Mouse (Mus musculus) gastrocnemius, postnatal 36 days (tissue): ENCODE results near the gene Ttc25. TPM values are rescaled to one million over a fixed set of nuclear protein-coding genes. Genes with fewer than 3 reads are reported as not detected.

Experiments
- DNase-seq, 2 experiments: peaks; one replicate each; pipeline ENCODE4 v3.0.0; 2022
- intact Hi-C: fragments of 180-260 bp; cut with DNase I; formaldehyde crosslinking; loops from one replicate; pipeline ENCODE4 v1.15.1; 2025
- long read RNA-seq, 2 experiments: library from polyadenylated mRNA; stranded (forward); transcript quantifications; one replicate each; pipeline ENCODE4 v2.0.0; 2021
- total RNA-seq, 2 experiments: library from RNA; stranded (reverse); gene quantifications; 2 replicates each; pipeline ENCODE4 v1.2.3; 2021

Gene Ttc25
- total RNA-seq, result under 1 TPM; 0.10 to 0.54 TPM
- long read RNA-seq, experiment 1, result 0 reads
- long read RNA-seq, experiment 2, result 0 reads

GRCm38 (mm10) chr11:100544832-100545745, at the start of gene Ttc25:
Gene Ttc25 (plus strand): TSS chr11:100545607.
- intact Hi-C loops, result no loop called here
- DNase-seq, result peak; percentile 72 to 83

DNA sequence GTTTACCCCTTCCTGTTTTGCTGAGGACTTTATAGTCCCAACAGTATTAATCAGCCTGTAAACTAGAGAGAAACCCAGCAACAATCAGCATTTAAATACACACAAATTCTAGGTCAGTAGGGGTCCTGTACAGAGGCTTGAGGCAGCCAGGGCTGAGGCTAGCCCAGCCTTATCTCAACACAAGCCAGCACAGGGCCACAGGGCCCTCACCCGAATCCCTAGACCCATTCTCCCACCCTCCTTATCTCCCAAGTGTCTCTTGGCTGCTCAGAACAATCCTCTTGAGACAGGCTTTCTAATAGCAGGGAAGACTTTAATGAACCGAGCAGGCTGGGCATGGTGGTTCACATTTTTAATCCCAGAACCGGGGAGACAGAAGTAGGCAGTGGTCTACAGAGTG, 45.2 kb upstream of the Ttc25 start:
- no peak for DNase-seq
- intact Hi-C loops, result no loop called here

GRCm38 (mm10) chr11:100500651-100501050, 44.8 kb upstream of the Ttc25 start:
- intact Hi-C loops, result no loop called here
- DNase-seq, result no peak

DNA sequence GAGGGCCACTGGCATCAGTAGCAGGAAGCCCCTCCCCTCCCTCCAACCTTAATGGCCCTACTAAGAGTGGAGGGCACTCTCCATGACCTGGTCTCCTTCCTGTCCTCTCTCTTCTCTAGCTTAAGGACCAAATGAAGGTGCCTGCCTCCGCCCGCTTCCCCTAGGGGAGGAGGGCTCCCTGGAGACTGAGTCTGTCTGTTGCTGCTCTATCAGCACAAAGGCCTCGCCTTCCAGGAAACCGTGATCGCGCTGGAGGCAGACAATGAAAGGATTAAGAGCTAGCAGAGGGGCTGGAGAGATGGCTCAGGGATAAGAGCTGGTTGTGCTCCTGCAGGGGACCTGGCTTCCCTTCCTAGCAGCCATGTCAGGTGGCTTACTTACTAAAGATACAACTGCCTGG, 44.1 kb upstream of the Ttc25 start:
- intact Hi-C loops, result no loop called here
- no peak for DNase-seq

DNA sequence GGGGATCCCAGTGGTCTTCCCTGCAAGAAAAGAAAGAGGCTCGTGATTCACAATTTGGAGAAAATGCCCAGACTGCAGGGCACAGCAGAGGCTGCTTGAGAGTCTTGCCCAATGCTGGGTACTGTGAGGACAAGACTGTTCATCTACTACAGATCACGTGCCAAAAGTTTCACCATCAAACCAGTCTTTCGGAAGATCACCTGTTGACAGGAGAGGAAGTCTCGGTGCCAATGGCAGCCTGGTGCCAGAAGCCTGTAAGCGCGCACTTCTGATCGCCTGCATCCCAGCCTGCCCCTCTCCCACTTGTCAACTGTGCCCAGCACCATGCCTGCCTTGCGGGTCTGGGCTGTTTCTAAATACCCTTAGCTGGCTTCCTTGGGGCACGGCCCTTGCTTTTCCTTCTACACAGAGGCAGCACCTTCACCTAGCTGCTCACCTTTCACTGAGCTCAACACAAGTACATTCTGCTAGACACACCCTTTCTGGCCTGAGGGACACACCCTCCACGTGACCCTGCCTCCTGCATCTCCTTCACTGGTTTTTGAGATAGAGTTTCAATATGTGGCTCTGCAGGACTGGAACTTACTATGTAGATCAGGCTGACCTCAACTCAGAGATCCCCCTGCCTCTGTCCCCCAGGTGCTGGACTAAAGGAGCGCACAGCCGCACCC, 40.3 kb upstream of the Ttc25 start:
- DNase-seq, result no peak
- intact Hi-C loops, result no loop called here

- intact Hi-C loops, result no loop called here
- no peak for DNase-seq
Measured at GRCm38 (mm10) chr11:100505997-100506396, 39.4 kb upstream of the Ttc25 start.

DNA sequence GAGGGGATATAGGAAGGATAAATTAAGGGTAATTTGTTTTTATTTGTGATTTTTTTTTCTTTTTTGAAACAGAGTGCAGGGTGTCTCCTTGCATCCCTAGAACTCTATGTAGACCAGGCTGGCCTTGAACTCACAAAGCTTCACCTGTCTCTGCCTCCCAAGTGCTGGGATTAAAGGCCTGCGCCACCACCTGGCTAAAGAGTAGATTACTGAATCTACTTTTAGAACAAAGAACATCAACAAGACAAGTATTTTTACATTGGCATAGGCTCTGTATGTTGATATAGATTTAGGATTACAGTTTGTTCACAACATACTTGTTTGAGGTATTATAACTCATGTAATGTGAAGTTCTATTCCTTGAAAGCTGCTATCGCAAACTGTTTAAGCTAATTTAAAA, 34.9 kb upstream of the Ttc25 start:
- intact Hi-C loops, result no loop called here
- DNase-seq, result no peak

DNA sequence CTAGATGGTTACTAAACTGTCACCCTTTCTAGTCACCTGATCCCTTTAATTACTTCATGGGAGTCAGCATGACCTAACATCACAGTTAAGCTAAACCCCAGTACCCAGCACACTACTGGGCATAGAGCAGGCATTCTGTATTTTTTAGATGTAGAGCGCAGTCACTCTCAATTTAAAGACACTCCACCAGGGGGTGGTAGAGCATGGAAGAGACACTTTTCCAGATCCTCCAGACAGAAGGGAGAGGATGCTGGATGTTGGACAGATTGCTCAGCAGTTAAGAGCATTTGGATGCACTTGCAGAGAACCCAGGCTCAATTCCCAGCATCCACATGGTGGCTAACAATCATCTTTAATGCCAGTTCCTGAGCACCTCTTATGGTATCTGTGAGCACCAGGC, 33.0 kb upstream of the Ttc25 start:
- intact Hi-C loops, result no loop called here
- no peak for DNase-seq

GRCm38 (mm10) chr11:100513716-100514115, 31.7 kb upstream of the Ttc25 start:
- DNase-seq, result no peak
- intact Hi-C loops, result no loop called here

DNA sequence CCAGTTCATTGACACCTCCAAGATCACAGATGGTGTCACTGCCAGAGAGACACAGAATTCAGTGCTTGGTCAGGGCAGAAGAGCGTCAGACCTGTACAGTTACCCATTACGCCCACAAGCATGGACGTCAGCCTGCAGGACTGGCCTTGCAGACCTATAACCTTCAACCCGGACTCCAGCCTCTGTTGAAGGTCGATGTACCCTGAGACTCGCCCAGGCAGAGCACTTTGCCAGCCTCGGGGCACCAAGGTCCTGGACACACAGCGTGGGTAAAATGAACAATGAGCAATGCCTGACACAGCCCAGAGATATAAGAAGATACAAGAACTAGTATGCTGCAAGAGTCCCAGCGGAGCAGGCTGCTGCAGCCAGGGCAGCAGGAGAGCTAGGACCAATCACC, 30.3 kb upstream of the Ttc25 start:
- intact Hi-C loops, result loop anchor here (5.0 kb wide), 1 partner anchor 37 kb away; no protein-coding TSS in a partner anchor

GRCm38 (mm10) chr11:100515789-100516188, 29.6 kb upstream of the Ttc25 start:
- intact Hi-C loops, result loop anchor here (5.0 kb wide), 1 partner anchor 37 kb away; no protein-coding TSS in a partner anchor
- DNase-seq, result no peak

More for the DNA sequence above, 30.3 kb upstream of the Ttc25 start:
- DNase-seq, result no peak

GRCm38 (mm10) chr11:100516291-100516690, 29.1 kb upstream of the Ttc25 start:
- intact Hi-C loops, result loop anchor here (5.0 kb wide), 1 partner anchor 36 kb away; no protein-coding TSS in a partner anchor
- DNase-seq, result no peak

- no peak for DNase-seq
Measured at GRCm38 (mm10) chr11:100518188-100518591, 27.2 kb upstream of the Ttc25 start.

DNA sequence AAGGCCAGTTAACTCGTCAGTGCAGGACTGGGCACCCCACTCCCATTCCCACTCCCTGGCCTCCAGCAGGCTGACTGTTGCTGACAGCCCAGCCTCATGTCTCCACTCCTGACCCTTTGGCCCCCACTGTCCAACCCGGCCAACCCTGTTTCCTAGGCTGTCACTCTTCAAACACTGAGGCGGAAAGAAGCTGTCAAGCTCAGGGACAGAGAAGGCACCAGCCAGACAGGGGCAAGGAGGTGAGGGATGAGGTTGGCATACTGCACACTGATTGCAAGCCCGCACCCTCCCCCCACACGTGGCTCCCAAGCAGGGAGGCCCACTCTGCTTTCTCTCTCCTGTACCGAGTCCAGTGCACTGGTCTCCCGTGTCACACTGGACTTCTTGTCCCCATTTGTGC, 26.2 kb upstream of the Ttc25 start:
- intact Hi-C loops, result loop anchor here (5.0 kb wide), 1 partner anchor 33 kb away; no protein-coding TSS in a partner anchor
- no peak for DNase-seq

More at GRCm38 (mm10) chr11:100518188-100518591, 27.2 kb upstream of the Ttc25 start:
- intact Hi-C loops, result loop anchor here (5.0 kb wide), 1 partner anchor 34 kb away; no protein-coding TSS in a partner anchor

DNA sequence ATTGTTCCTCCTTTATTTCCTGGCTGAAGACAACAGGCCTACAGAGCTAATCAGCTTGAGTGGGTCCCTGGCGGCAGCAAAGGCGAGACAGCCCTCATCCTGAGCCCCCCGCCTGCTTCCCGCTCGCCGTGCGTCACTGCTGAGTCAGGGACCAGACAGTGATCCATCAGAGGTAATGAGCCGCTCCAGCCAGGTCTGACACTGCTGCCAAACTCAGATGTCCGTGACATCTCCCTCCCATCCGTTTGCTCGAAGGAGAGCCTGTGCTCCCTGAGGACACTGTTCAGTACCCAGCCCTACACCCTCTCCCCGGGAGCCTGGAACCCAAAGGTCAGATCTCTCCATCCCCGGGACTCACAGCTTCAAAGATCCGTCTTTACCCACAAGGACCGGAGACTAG, 24.6 kb upstream of the Ttc25 start:
- intact Hi-C loops, result no loop called here
- no peak for DNase-seq

DNA sequence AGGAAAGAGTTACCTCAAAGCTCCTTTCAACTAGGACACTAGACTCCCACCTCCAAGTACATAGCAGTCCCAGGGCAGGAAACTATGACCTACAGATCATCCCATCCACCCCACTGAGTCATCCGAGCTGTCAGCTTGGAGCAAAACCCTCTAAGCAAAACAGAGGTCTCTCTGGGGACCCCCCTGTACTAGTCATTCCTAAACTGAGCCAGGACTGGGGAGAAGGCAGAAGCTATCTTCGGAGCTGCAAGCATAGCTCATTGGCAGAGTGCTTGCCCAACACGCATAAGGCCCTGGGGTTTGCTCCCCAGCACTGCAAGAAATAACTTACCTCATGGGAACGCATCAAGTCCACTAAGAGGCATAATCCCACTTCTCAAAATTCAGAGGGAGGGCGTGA, 21.0 kb upstream of the Ttc25 start:
- intact Hi-C loops, result no loop called here

DNA sequence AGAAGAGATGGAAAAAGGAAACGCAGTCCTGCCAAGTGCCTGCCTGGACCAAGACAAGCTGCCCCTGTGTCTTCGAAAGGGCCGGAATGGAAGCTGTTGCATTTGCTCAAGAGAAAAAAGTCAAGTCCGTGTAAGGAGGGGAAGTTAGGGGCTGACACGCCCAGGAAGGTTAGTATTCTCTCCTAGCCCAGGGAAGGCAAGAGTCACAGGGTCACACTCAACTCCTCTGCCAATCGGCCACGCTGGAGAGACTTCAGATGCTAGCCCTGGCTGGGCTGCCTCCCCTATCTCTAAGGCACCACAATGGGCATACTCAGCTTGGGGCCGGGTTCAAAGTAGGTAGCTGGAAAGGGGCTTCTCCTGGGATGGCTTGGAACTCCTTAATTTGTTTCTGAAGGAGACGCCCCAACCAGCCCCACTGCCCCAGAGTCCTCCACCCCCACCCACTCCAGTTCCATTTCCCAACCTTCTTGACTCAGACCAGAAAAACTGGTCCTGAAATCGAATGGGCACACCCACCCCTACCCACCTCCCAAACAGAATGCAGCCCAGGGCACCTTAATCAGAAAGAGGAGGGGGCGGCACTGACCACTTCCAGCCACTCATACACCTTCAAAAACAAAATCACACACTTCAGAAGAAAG, 20.3 kb upstream of the Ttc25 start:
- intact Hi-C loops, result no loop called here
- no peak for DNase-seq

More for the DNA sequence above, 21.0 kb upstream of the Ttc25 start:
- DNase-seq, result peak in 1 of 2 experiments; percentile 37

- intact Hi-C loops, result no loop called here
- DNase-seq, result no peak
Measured at GRCm38 (mm10) chr11:100526052-100526816, 19.2 kb upstream of the Ttc25 start.

- intact Hi-C loops, result no loop called here
- peak; percentile 26 to 55 for DNase-seq
Measured at GRCm38 (mm10) chr11:100527066-100527457, 18.3 kb upstream of the Ttc25 start.
